Mouse (Mus musculus): ENCODE results near the gene Gbp9. TPM values are rescaled to one million over a fixed set of nuclear protein-coding genes. Genes with fewer than 3 reads are reported as not detected.
A peak's percentile ranks its signal among the peaks of the same experiment; 100 is the strongest.
"Not testable (repeated sequence)": the region's sequence is repeated elsewhere in the genome, so short reads cannot be mapped to it uniquely, and the experiment has no call there.

Gbp9 gene
- polyA plus RNA-seq, 1 experiment from 2014 or later = 1.1 TPM

GRCm38 (mm10) chr5:105136706-105137304 is 2.5 kb downstream of the Gbp9 start:
- not testable (repeated sequence) for H3K27me3 ChIP-seq (replicated peaks; ENCODE audit: control insufficient read depth, insufficient read depth, low read length); ATAC-seq (replicated peaks; ENCODE audit: low FRiP score); H3K9ac ChIP-seq (ENCODE audit: low read depth, low read length); H3K27ac ChIP-seq (ENCODE audit: low read depth, low read length); H3K4me2 ChIP-seq; H3K36me3 ChIP-seq (ENCODE audit: control insufficient read depth, insufficient read depth, low read length); H3K4me3 ChIP-seq (ENCODE audit: low read depth, low read length); DNase-seq (ENCODE audit: low spot score); H3K4me1 ChIP-seq (replicated peaks; ENCODE audit: control insufficient read depth, insufficient read depth, low read length); H3K9me3 ChIP-seq (ENCODE audit: control insufficient read depth, low read length)
- 56% methylated on average over 3 of the region's 3 CpGs for WGBS

DNA sequence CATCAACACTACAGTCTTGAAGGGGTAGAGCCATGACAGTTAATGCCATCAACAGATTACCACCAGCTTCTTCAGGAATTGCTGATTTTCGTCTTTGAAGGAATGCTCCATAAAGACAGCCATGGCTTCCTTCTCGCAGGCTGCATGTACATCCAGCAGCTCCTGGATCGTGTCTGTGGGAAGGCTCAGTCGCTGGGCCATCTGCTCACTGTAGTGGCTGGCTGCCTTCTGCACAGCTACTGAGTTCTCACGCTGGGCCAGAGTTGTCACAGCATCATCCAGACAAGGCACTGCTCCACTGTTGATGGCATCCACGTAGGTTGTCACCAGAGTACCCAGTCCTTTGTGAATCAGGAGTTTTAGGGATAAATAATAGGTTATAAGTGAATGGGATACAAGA is 17.6 kb downstream of the Gbp9 start:
- not testable (repeated sequence) for H3K27ac ChIP-seq (ENCODE audit: low read depth, low read length); H3K4me3 ChIP-seq (ENCODE audit: low read depth, low read length); ATAC-seq (replicated peaks; ENCODE audit: low FRiP score); H3K9ac ChIP-seq (ENCODE audit: low read depth, low read length); H3K4me1 ChIP-seq (replicated peaks; ENCODE audit: control insufficient read depth, insufficient read depth, low read length); H3K9me3 ChIP-seq (ENCODE audit: control insufficient read depth, low read length); DNase-seq (ENCODE audit: low spot score); H3K27me3 ChIP-seq (replicated peaks; ENCODE audit: control insufficient read depth, insufficient read depth, low read length); H3K4me2 ChIP-seq; H3K36me3 ChIP-seq (ENCODE audit: control insufficient read depth, insufficient read depth, low read length)
- WGBS = 69% methylated on average over 6 of the region's 6 CpGs

GRCm38 (mm10) chr5:105115740-105116139 is 23.6 kb downstream of the Gbp9 start:
- whole genome bisulfite sequencing = 54% methylated on average over 2 of the region's 2 CpGs
- Histone ChIP-seq H3K4me2 (no peak overlapping the region), H3K9me3 (ENCODE audit: control insufficient read depth, low read length) (no peaks in the 10 kb centered on the region), H3K36me3 (ENCODE audit: control insufficient read depth, insufficient read depth, low read length) (no peaks in the 10 kb centered on the region), H3K27me3 (replicated peaks; ENCODE audit: control insufficient read depth, insufficient read depth, low read length) (no peaks in the 10 kb centered on the region), H3K4me1 (replicated peaks; ENCODE audit: control insufficient read depth, insufficient read depth, low read length) (no peaks in the 10 kb centered on the region), H3K27ac (ENCODE audit: low read depth, low read length) (no peak overlapping the region), H3K4me3 (ENCODE audit: low read depth, low read length) (no peak overlapping the region), H3K9ac (ENCODE audit: low read depth, low read length) (no peak overlapping the region)
- DNase-seq (ENCODE audit: low spot score) = no peak
- ATAC-seq (replicated peaks; ENCODE audit: low FRiP score) = no peak

DNA sequence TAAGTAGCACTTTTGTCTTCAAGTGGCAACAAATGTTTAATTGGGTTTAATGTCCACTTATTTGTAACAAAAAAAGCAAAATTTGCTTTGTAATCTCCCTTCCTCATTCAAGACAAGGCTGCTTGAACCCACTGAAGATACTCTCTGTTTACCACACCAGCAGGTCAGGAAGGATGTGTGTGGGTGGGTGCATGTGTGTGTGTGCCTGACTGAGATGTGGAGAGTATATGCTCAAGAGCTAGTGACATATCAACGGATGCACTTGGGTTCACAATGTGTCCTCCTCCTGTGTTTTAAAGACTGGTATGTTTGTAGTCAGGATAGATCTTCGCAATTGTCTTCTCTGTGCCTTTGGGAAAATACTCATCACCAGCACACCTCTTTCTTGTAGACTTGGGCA is 24.6 kb downstream of the Gbp9 start:
- no peaks in the 10 kb centered on the region for H3K4me1 ChIP-seq (replicated peaks; ENCODE audit: control insufficient read depth, insufficient read depth, low read length)
- no peak for ATAC-seq (replicated peaks; ENCODE audit: low FRiP score)
- WGBS = 85% methylated on average over 2 of the region's 2 CpGs

DNA sequence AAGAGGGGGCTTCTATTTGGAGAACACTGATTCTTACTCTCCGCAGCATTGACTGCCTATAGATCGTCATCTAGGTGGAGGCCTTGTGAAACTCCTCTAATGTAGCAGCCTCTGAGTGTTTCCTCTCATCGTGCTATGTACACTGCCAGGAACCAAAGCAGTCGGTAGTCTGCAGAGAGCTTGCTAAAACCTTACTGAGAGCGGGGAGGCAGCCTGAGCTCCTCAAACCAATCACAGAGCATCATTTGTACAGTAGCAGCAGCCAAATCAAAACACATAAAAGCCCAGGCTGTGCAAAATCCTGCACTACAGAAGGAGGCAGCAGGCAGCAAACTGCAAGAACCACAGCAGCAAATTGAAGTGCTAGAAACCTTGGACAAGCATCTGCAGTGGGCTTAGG is 25.7 kb downstream of the Gbp9 start:
- DNase-seq (ENCODE audit: low spot score) = no peak
- WGBS = 84% methylated on average over 5 of the region's 5 CpGs
- no peak overlapping the region for H3K4me2 ChIP-seq
- no peak overlapping the region for H3K4me3 ChIP-seq (ENCODE audit: low read depth, low read length)
- H3K27ac ChIP-seq (ENCODE audit: low read depth, low read length) = no peak overlapping the region
- H3K9ac ChIP-seq (ENCODE audit: low read depth, low read length) = no peak overlapping the region
- H3K4me1 ChIP-seq (replicated peaks; ENCODE audit: control insufficient read depth, insufficient read depth, low read length) = no peaks in the 10 kb centered on the region; the same call in 1 of the 2 replicates
- H3K27me3 ChIP-seq (replicated peaks; ENCODE audit: control insufficient read depth, insufficient read depth, low read length) = no peaks in the 10 kb centered on the region
- no peak for ATAC-seq (replicated peaks; ENCODE audit: low FRiP score)
- no peaks in the 10 kb centered on the region for H3K36me3 ChIP-seq (ENCODE audit: control insufficient read depth, insufficient read depth, low read length)
- H3K9me3 ChIP-seq (ENCODE audit: control insufficient read depth, low read length) = no peaks in the 10 kb centered on the region

More for the DNA sequence above, 24.6 kb downstream of the Gbp9 start:
- Histone ChIP-seq H3K4me3 (ENCODE audit: low read depth, low read length) (no peak overlapping the region), H3K9ac (ENCODE audit: low read depth, low read length) (no peak overlapping the region), H3K4me2 (no peak overlapping the region), H3K36me3 (ENCODE audit: control insufficient read depth, insufficient read depth, low read length) (no peaks in the 10 kb centered on the region), H3K27me3 (replicated peaks; ENCODE audit: control insufficient read depth, insufficient read depth, low read length) (no peaks in the 10 kb centered on the region), H3K27ac (ENCODE audit: low read depth, low read length) (no peak overlapping the region), H3K9me3 (ENCODE audit: control insufficient read depth, low read length) (no peaks in the 10 kb centered on the region)
- DNase-seq (ENCODE audit: low spot score) = no peak

GRCm38 (mm10) chr5:105110271-105110852 is 29.0 kb downstream of the Gbp9 start:
- H3K36me3 ChIP-seq (ENCODE audit: control insufficient read depth, insufficient read depth, low read length); DNase-seq (ENCODE audit: low spot score); H3K4me3 ChIP-seq (ENCODE audit: low read depth, low read length); H3K9ac ChIP-seq (ENCODE audit: low read depth, low read length); H3K9me3 ChIP-seq (ENCODE audit: control insufficient read depth, low read length); H3K4me2 ChIP-seq; H3K4me1 ChIP-seq (replicated peaks; ENCODE audit: control insufficient read depth, insufficient read depth, low read length); H3K27ac ChIP-seq (ENCODE audit: low read depth, low read length); H3K27me3 ChIP-seq (replicated peaks; ENCODE audit: control insufficient read depth, insufficient read depth, low read length): not testable (repeated sequence)
- 5% methylated on average over 4 of the region's 4 CpGs for WGBS
- peak; percentile 57 for ATAC-seq (replicated peaks; ENCODE audit: low FRiP score)

DNA sequence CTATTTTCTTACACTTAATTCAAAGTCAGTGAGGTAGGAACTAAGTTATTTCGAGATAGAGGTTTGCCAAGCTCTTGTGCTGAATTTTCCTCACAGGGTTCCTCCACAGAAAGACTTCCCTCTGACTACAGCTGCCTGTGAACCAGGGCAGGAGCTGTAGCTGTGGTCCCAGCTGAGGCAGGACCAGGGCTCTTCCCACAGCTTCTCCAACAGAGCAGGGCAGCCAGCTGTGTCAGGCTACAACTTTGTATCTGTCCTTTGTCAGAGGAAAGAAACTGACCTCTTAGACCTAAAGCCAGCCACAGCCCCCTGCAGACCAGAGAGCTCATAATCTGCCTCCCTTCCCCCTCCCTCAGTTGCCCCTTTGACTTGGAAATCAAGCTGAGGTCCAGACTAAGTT is 29.6 kb downstream of the Gbp9 start:
- DNase-seq (ENCODE audit: low spot score); H3K36me3 ChIP-seq (ENCODE audit: control insufficient read depth, insufficient read depth, low read length); H3K4me1 ChIP-seq (replicated peaks; ENCODE audit: control insufficient read depth, insufficient read depth, low read length); H3K9me3 ChIP-seq (ENCODE audit: control insufficient read depth, low read length); ATAC-seq (replicated peaks; ENCODE audit: low FRiP score); H3K27me3 ChIP-seq (replicated peaks; ENCODE audit: control insufficient read depth, insufficient read depth, low read length); H3K4me3 ChIP-seq (ENCODE audit: low read depth, low read length); H3K27ac ChIP-seq (ENCODE audit: low read depth, low read length); H3K9ac ChIP-seq (ENCODE audit: low read depth, low read length); H3K4me2 ChIP-seq: not testable (repeated sequence)
- 31% methylated on average over 1 of the region's 1 CpGs for WGBS

DNA sequence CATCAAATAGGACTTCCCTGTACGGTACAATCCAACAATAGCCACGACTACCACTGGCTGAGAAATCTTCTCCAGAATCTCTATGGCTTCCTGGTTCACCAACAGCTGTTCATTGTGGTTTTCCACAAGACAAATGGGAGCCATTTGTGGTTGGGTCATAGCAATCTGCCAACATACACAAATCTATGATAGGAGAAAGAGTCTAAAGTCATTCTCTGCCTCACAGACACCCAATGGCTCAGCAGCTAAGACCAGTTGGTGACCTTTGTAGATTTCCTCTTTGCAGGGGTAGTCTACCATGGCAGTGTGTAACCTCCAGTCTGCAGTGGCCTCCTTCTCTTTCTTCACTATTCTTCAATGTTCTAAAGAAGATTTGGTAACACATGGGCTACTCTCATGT is 33.6 kb downstream of the Gbp9 start:
- not testable (repeated sequence) for ATAC-seq (replicated peaks; ENCODE audit: low FRiP score); H3K9ac ChIP-seq (ENCODE audit: low read depth, low read length); H3K36me3 ChIP-seq (ENCODE audit: control insufficient read depth, insufficient read depth, low read length); H3K27ac ChIP-seq (ENCODE audit: low read depth, low read length); H3K4me3 ChIP-seq (ENCODE audit: low read depth, low read length); H3K4me2 ChIP-seq; DNase-seq (ENCODE audit: low spot score); H3K4me1 ChIP-seq (replicated peaks; ENCODE audit: control insufficient read depth, insufficient read depth, low read length); H3K27me3 ChIP-seq (replicated peaks; ENCODE audit: control insufficient read depth, insufficient read depth, low read length); H3K9me3 ChIP-seq (ENCODE audit: control insufficient read depth, low read length)
- WGBS = 37% methylated on average over 2 of the region's 2 CpGs

GRCm38 (mm10) chr5:105081900-105082299 is 57.4 kb downstream of the Gbp9 start:
- ATAC-seq (replicated peaks; ENCODE audit: low FRiP score) (no peak), DNase-seq (ENCODE audit: low spot score) (no peak)
- no peaks in the 10 kb centered on the region for H3K36me3 ChIP-seq (ENCODE audit: control insufficient read depth, insufficient read depth, low read length)
- H3K9ac ChIP-seq (ENCODE audit: low read depth, low read length) = no peak overlapping the region
- H3K4me2 ChIP-seq = no peak overlapping the region
- H3K27me3 ChIP-seq (replicated peaks; ENCODE audit: control insufficient read depth, insufficient read depth, low read length) = no peaks in the 10 kb centered on the region
- H3K27ac ChIP-seq (ENCODE audit: low read depth, low read length) = no peak overlapping the region
- H3K9me3 ChIP-seq (ENCODE audit: control insufficient read depth, low read length) = no peaks in the 10 kb centered on the region
- no peak overlapping the region for H3K4me3 ChIP-seq (ENCODE audit: low read depth, low read length)
- H3K4me1 ChIP-seq (replicated peaks; ENCODE audit: control insufficient read depth, insufficient read depth, low read length) = no peaks in the 10 kb centered on the region
